Mouse (Mus musculus): ENCODE measurements at regions not wholly inside any gene's neighbourhood (a gene's known extent, or its start where the extent isn't known, plus 50 kb on each side); places are given as distances from the start of the nearest gene placed in this dataset.

GRCm38 (mm10) chr7:133290471-133290870, 166.3 kb upstream of the Ctbp2 start:
- WGBS = 86% methylated on average over 3 of the region's 3 CpGs

GRCm38 (mm10) chr7:133288236-133288635, 164.1 kb upstream of the Ctbp2 start:
- Histone ChIP-seq H3K36me3 (no peaks in the 10 kb centered on the region), H3K4me2 (no peak overlapping the region), H3K9ac (no peak overlapping the region), H3K27ac (no peak overlapping the region), H3K4me3 (no peak overlapping the region), H3K27me3 (no peaks in the 10 kb centered on the region), H3K4me1 (no peaks in the 10 kb centered on the region), H3K9me3 (no peaks in the 10 kb centered on the region)
- ATAC-seq (ENCODE audit: insufficient number of reproducible peaks, insufficient read depth, low FRiP score, low TSS enrichment, low read depth) = no peak
- 70% methylated on average over 3 of the region's 3 CpGs for WGBS

More at GRCm38 (mm10) chr7:133290471-133290870, 166.3 kb upstream of the Ctbp2 start:
- no peak overlapping the region for H3K9ac ChIP-seq
- ATAC-seq (ENCODE audit: insufficient number of reproducible peaks, insufficient read depth, low FRiP score, low TSS enrichment, low read depth) = no peak
- H3K4me3 ChIP-seq = no peak overlapping the region
- H3K4me1 ChIP-seq = no peaks in the 10 kb centered on the region
- no peak overlapping the region for H3K27ac ChIP-seq
- H3K27me3 ChIP-seq = no peaks in the 10 kb centered on the region
- H3K4me2 ChIP-seq = no peak overlapping the region
- no peaks in the 10 kb centered on the region for H3K9me3 ChIP-seq
- no peaks in the 10 kb centered on the region for H3K36me3 ChIP-seq

- no peaks in the 10 kb centered on the region for H3K27me3 ChIP-seq
- no peak for ATAC-seq (ENCODE audit: insufficient number of reproducible peaks, insufficient read depth, low FRiP score, low TSS enrichment, low read depth)
- no peak overlapping the region for H3K9ac ChIP-seq
- 86% methylated on average over 7 of the region's 7 CpGs for WGBS
- no peak overlapping the region for H3K27ac ChIP-seq
- no peak overlapping the region for H3K4me2 ChIP-seq
- no peaks in the 10 kb centered on the region for H3K36me3 ChIP-seq
- H3K4me1 ChIP-seq = no peaks in the 10 kb centered on the region
- H3K9me3 ChIP-seq = no peaks in the 10 kb centered on the region
- no peak overlapping the region for H3K4me3 ChIP-seq
Observed at GRCm38 (mm10) chr7:133286836-133287235, 162.7 kb upstream of the Ctbp2 start.

- no peak for ATAC-seq (ENCODE audit: insufficient number of reproducible peaks, insufficient read depth, low FRiP score, low TSS enrichment, low read depth)
- Histone ChIP-seq H3K4me2 (no peak overlapping the region), H3K27ac (no peak overlapping the region), H3K4me3 (no peak overlapping the region), H3K36me3 (no peaks in the 10 kb centered on the region), H3K9ac (no peak overlapping the region), H3K27me3 (no peaks in the 10 kb centered on the region), H3K4me1 (no peaks in the 10 kb centered on the region), H3K9me3 (no peaks in the 10 kb centered on the region)
- WGBS = 92% methylated on average over 5 of the region's 5 CpGs
Observed at GRCm38 (mm10) chr7:133286216-133286615, 162.1 kb upstream of the Ctbp2 start.

GRCm38 (mm10) chr7:133262161-133262560, 138.0 kb upstream of the Ctbp2 start:
- Histone ChIP-seq H3K9me3 (no peaks in the 10 kb centered on the region), H3K27ac (no peak overlapping the region), H3K4me2 (no peak overlapping the region), H3K9ac (no peak overlapping the region), H3K4me3 (no peak overlapping the region), H3K4me1 (peaks cover 15% of the 10 kb centered on the region), H3K36me3 (no peaks in the 10 kb centered on the region), H3K27me3 (no peaks in the 10 kb centered on the region)
- 33% methylated on average over 5 of the region's 5 CpGs for WGBS
- no peak for ATAC-seq (ENCODE audit: insufficient number of reproducible peaks, insufficient read depth, low FRiP score, low TSS enrichment, low read depth)

GRCm38 (mm10) chr7:133259143-133259542, 135.0 kb upstream of the Ctbp2 start:
- H3K27me3 ChIP-seq = no peaks in the 10 kb centered on the region
- no peaks in the 10 kb centered on the region for H3K9me3 ChIP-seq
- H3K36me3 ChIP-seq = no peaks in the 10 kb centered on the region
- H3K4me1 ChIP-seq = peaks cover 15% of the 10 kb centered on the region
- no peak for ATAC-seq (ENCODE audit: insufficient number of reproducible peaks, insufficient read depth, low FRiP score, low TSS enrichment, low read depth)
- H3K4me3 ChIP-seq = no peak overlapping the region
- H3K9ac ChIP-seq = no peak overlapping the region
- 67% methylated on average over 7 of the region's 7 CpGs for WGBS
- peak overlapping the region; percentile 40; the same call in 1 of the 2 replicates for H3K4me2 ChIP-seq
- H3K27ac ChIP-seq = no peak overlapping the region; the same call in 1 of the 2 replicates

- H3K36me3 ChIP-seq = no peaks in the 10 kb centered on the region
- ATAC-seq (ENCODE audit: insufficient number of reproducible peaks, insufficient read depth, low FRiP score, low TSS enrichment, low read depth) = no peak
- WGBS = 53% methylated on average over 5 of the region's 5 CpGs
- peaks cover 15% of the 10 kb centered on the region for H3K4me1 ChIP-seq
- no peaks in the 10 kb centered on the region for H3K27me3 ChIP-seq
- H3K4me2 ChIP-seq = no peak overlapping the region
- H3K27ac ChIP-seq = no peak overlapping the region
- H3K9ac ChIP-seq = no peak overlapping the region
- no peak overlapping the region for H3K4me3 ChIP-seq
- H3K9me3 ChIP-seq = no peaks in the 10 kb centered on the region
Observed at GRCm38 (mm10) chr7:133256831-133257230, 132.7 kb upstream of the Ctbp2 start.

- no peaks in the 10 kb centered on the region for H3K9me3 ChIP-seq
- H3K4me1 ChIP-seq = no peaks in the 10 kb centered on the region
- no peaks in the 10 kb centered on the region for H3K36me3 ChIP-seq
- no peak overlapping the region for H3K4me3 ChIP-seq
- no peak overlapping the region for H3K27ac ChIP-seq
- WGBS = 59% methylated on average over 11 of the region's 11 CpGs
- H3K27me3 ChIP-seq = no peaks in the 10 kb centered on the region
- H3K9ac ChIP-seq = no peak overlapping the region
- H3K4me2 ChIP-seq = no peak overlapping the region
- ATAC-seq (ENCODE audit: insufficient number of reproducible peaks, insufficient read depth, low FRiP score, low TSS enrichment, low read depth) = no peak
Observed at GRCm38 (mm10) chr7:133244601-133245000, 120.4 kb upstream of the Ctbp2 start.

GRCm38 (mm10) chr7:133234326-133234725, 110.2 kb upstream of the Ctbp2 start:
- no peak overlapping the region for H3K27ac ChIP-seq
- H3K27me3 ChIP-seq = no peaks in the 10 kb centered on the region
- H3K9me3 ChIP-seq = no peaks in the 10 kb centered on the region
- no peak for ATAC-seq (ENCODE audit: insufficient number of reproducible peaks, insufficient read depth, low FRiP score, low TSS enrichment, low read depth)
- H3K4me1 ChIP-seq = peaks cover 5% of the 10 kb centered on the region; the same call in 1 of the 2 replicates
- H3K9ac ChIP-seq = no peak overlapping the region
- WGBS = 84% methylated on average over 5 of the region's 5 CpGs
- no peaks in the 10 kb centered on the region for H3K36me3 ChIP-seq
- H3K4me2 ChIP-seq = no peak overlapping the region
- no peak overlapping the region for H3K4me3 ChIP-seq

GRCm38 (mm10) chr7:133232889-133233441, 108.8 kb upstream of the Ctbp2 start:
- Histone ChIP-seq H3K9me3 (no peaks in the 10 kb centered on the region), H3K4me1 (peaks cover 5% of the 10 kb centered on the region; the same call in 1 of the 2 replicates), H3K27ac (no peak overlapping the region), H3K4me3 (no peak overlapping the region), H3K9ac (no peak overlapping the region), H3K4me2 (no peak overlapping the region), H3K27me3 (no peaks in the 10 kb centered on the region), H3K36me3 (no peaks in the 10 kb centered on the region)
- no peak for ATAC-seq (ENCODE audit: insufficient number of reproducible peaks, insufficient read depth, low FRiP score, low TSS enrichment, low read depth)
- WGBS = 77% methylated on average over 10 of the region's 10 CpGs

- H3K4me1 ChIP-seq = peaks cover 5% of the 10 kb centered on the region; the same call in 1 of the 2 replicates
- H3K4me2 ChIP-seq = no peak overlapping the region
- no peaks in the 10 kb centered on the region for H3K9me3 ChIP-seq
- WGBS = 57% methylated on average over 3 of the region's 3 CpGs
- H3K27me3 ChIP-seq = no peaks in the 10 kb centered on the region
- no peaks in the 10 kb centered on the region for H3K36me3 ChIP-seq
- H3K27ac ChIP-seq = no peak overlapping the region
- no peak for ATAC-seq (ENCODE audit: insufficient number of reproducible peaks, insufficient read depth, low FRiP score, low TSS enrichment, low read depth)
- H3K4me3 ChIP-seq = no peak overlapping the region
- H3K9ac ChIP-seq = no peak overlapping the region
Observed at GRCm38 (mm10) chr7:133230806-133231205, 106.7 kb upstream of the Ctbp2 start.

GRCm38 (mm10) chr7:133223948-133224652, 99.9 kb upstream of the Ctbp2 start:
- Histone ChIP-seq H3K4me3 (no peak overlapping the region), H3K9ac (no peak overlapping the region), H3K4me2 (no peak overlapping the region), H3K9me3 (no peaks in the 10 kb centered on the region), H3K27me3 (no peaks in the 10 kb centered on the region), H3K36me3 (no peaks in the 10 kb centered on the region), H3K27ac (no peak overlapping the region), H3K4me1 (no peaks in the 10 kb centered on the region; the same call in 1 of the 2 replicates)
- no peak for ATAC-seq (ENCODE audit: insufficient number of reproducible peaks, insufficient read depth, low FRiP score, low TSS enrichment, low read depth)
- 82% methylated on average over 19 of the region's 19 CpGs for WGBS

Measured in embryonic facial prominence, embryonic 13.5 days (tissue).